ENCODE assay signal across 9 mouse cellular contexts in the genomic region with DNA sequence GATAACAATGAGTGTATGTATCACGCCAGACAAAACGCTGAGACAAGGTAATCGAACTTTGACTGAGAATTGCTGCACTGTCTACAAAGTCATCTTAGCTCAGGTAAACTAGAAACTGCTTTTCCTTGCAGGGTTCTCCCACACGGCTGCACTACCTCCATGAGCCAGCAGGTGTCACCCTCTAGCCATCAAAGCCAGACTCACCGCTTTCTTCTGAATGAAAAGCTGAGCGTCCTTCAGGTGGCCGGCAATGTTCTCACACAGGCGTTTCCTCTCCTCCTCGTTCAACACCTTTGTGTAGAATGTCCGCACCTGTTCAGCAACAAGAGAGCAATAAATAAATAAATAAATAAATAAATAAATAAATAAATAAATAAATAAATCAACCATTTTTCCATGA. TPM values are rescaled to one million over a fixed set of nuclear protein-coding genes. Genes with fewer than 3 reads are reported as not detected.
DNase-seq lines count a peak whose midpoint lies in the region; ATAC-seq and TF ChIP-seq lines count a peak whose summit lies in the region.
"Had no signal": no experiment of that assay in that cellular context is flagged by ENCODE, and none has a peak within 500 bp of the region (broad histone marks: within the 10 kb centered on the region; RNA-seq: fewer than 3 reads in every experiment).

No protein-coding gene starts in this region.

- peaks cover 50% of the 10 kb centered on the region for H3K36me3 ChIP-seq in hindbrain, postnatal 0 days (ENCODE audit: insufficient read depth, low read length)

- WGBS in cerebellum, adult 2 months: 24% methylated on average over 10 of the region's 10 CpGs
- WGBS in hindbrain, postnatal 0 days: 22% methylated on average over 10 of the region's 10 CpGs

- no peak overlapping the region for H3K27ac ChIP-seq in cerebellum, adult 2 months (ENCODE audit: insufficient read depth, low read length)
- H3K27ac ChIP-seq in hindbrain, postnatal 0 days: no peak overlapping the region
- H3K27ac ChIP-seq: lung, embryonic 15.5 days had no signal

- CTCF ChIA-PET in Patski (lab: Charles Lee): interaction anchor here (0.6 to 4.8 kb wide), 25 partner anchors 9 to 372 kb away, joined by 3 to 99 read pairs (median 4); a partner anchor contains a TSS

- TF ChIP-seq CTCF in Patski (IDR thresholded peaks at IDR 0.05): peak; percentile 96
- peak; percentile 99 for TF ChIP-seq CTCF in cerebellum, adult 2 months (IDR thresholded peaks at IDR 0.05; ENCODE audit: borderline replicate concordance, insufficient read depth, low read depth, low read length)
- peak; percentile 96 for TF ChIP-seq CTCF in hindbrain, postnatal 0 days (IDR thresholded peaks at IDR 0.05; ENCODE audit: low read depth)

- no peak for TF ChIP-seq POLR2A in cerebellum, adult 2 months (IDR thresholded peaks at IDR 0.05; ENCODE audit: borderline replicate concordance, insufficient read depth, low read length)

- ATAC-seq in Patski: no peak
- ATAC-seq in hindbrain, postnatal 0 days: peak; percentile 75
- peak; percentile 53 for ATAC-seq in megakaryocyte-erythroid progenitor cell, adult 5-6 weeks (replicated peaks; ENCODE audit: low FRiP score, low TSS enrichment, poor library complexity, severe bottlenecking)

- POLR2A ChIA-PET in Patski (lab: Charles Lee): no interaction called here

- DNase-seq in Patski (ENCODE audit: low read depth, low spot score): peak; percentile 15
- peak; percentile 74 to 88 for DNase-seq in cerebellum, adult 2 months
- DNase-seq in frontal cortex, adult 2 months (ENCODE audit: extremely low spot score in 1 of 2, low spot score in 1 of 2): peak; percentile 73 to 95
- DNase-seq in hindbrain, postnatal 0 days (ENCODE audit: low spot score): peak; percentile 90
- DNase-seq in layer of hippocampus, postnatal 36 days: peak; percentile 77 to 82
- DNase-seq in right cerebral cortex, postnatal 10 days (ENCODE audit: low spot score in 2 of 2): peak; percentile 84 to 92
- peak; percentile 84 for DNase-seq in urinary bladder, postnatal 14 days (ENCODE audit: low spot score)

- in situ Hi-C loops in Patski (cut with MboI; ENCODE audit: low pct_unique_long_range_greater_than_20kb): loop anchor here (5.0 kb wide), 1 partner anchor 91 kb away; no protein-coding TSS in a partner anchor

- H3K4me2 ChIP-seq in hindbrain, postnatal 0 days (ENCODE audit: low read depth, low read length): no peak overlapping the region
- H3K4me2 ChIP-seq: lung, embryonic 15.5 days had no signal

- H3K9ac ChIP-seq in hindbrain, postnatal 0 days (replicated peaks; ENCODE audit: low read length): no peak overlapping the region
- H3K9ac ChIP-seq: lung, embryonic 15.5 days had no signal

- H3K9me3 ChIP-seq in hindbrain, postnatal 0 days (ENCODE audit: low read length): no peaks in the 10 kb centered on the region
- H3K9me3 ChIP-seq: lung, embryonic 15.5 days had no signal

- no peak overlapping the region for H3K4me3 ChIP-seq in cerebellum, adult 2 months (replicated peaks; ENCODE audit: insufficient read depth, low read depth, low read length)
- no peak overlapping the region for H3K4me3 ChIP-seq in hindbrain, postnatal 0 days (ENCODE audit: low read length)
- H3K4me3 ChIP-seq: lung, embryonic 15.5 days had no signal

- no peaks in the 10 kb centered on the region for H3K4me1 ChIP-seq in cerebellum, adult 2 months (ENCODE audit: control insufficient read depth, insufficient read depth, low read length)
- no peaks in the 10 kb centered on the region for H3K4me1 ChIP-seq in hindbrain, postnatal 0 days (ENCODE audit: insufficient read depth, low read length)

- no peaks in the 10 kb centered on the region for H3K27me3 ChIP-seq in Patski
- H3K27me3 ChIP-seq in cerebellum, adult 2 months (ENCODE audit: control insufficient read depth, insufficient read depth, low read length): no peaks in the 10 kb centered on the region
- no peaks in the 10 kb centered on the region for H3K27me3 ChIP-seq in hindbrain, postnatal 0 days (ENCODE audit: insufficient read depth, low read length)
- H3K27me3 ChIP-seq: lung, embryonic 15.5 days had no signal

RNA-seq across cellular contexts. Expression of a gene that starts 28.3 kb away (rescaled TPM):
- 64.3 TPM for polyA plus RNA-seq in Patski (2021)
- polyA plus RNA-seq in cerebellum, adult 2 months (2012; rRNA removed): 47.6 and 49.1 TPM in 2 replicates
- 41.8 and 42.7 TPM in 2 replicates for polyA plus RNA-seq in frontal cortex, adult 2 months (2012; rRNA removed)
- total RNA-seq in hindbrain, postnatal 0 days (2014; rRNA removed): 112 and 116 TPM in 2 replicates
- 58.5 and 71.4 TPM in 2 replicates for polyA plus RNA-seq in hindbrain, postnatal 0 days (2015; fragmentation: Nextera tagmentation; extraction: Ambion mirVana)
- 10 to 100 TPM; 50.4 to 60.1 TPM for total RNA-seq in layer of hippocampus, postnatal 36 days (2021)
- 79.6 and 84.5 TPM in 2 replicates for total RNA-seq in megakaryocyte-erythroid progenitor cell, adult 5-6 weeks (2014; fragmentation: Nextera tagmentation)
- total RNA-seq in megakaryocyte-erythroid progenitor cell, adult 5-6 weeks (2017): 45.0 and 46.0 TPM in 2 replicates

RNA-seq across cellular contexts. Expression of a gene that starts 45.2 kb away (rescaled TPM):
- polyA plus RNA-seq in Patski (2021): not detected
- polyA plus RNA-seq in cerebellum, adult 2 months (2012; rRNA removed): 0.48 and 0.92 TPM in 2 replicates
- 0.54 and 0.78 TPM in 2 replicates for polyA plus RNA-seq in frontal cortex, adult 2 months (2012; rRNA removed)
- 0.07 TPM in 1 of 2 replicates, not detected in the other for total RNA-seq in hindbrain, postnatal 0 days (2014; rRNA removed)
- polyA plus RNA-seq in hindbrain, postnatal 0 days (2015; fragmentation: Nextera tagmentation; extraction: Ambion mirVana): not detected in 2 replicates
- total RNA-seq in layer of hippocampus, postnatal 36 days (2021): 1 to 10 TPM; 1.2 TPM
- not detected in 2 replicates for total RNA-seq in megakaryocyte-erythroid progenitor cell, adult 5-6 weeks (2014; fragmentation: Nextera tagmentation)
- not detected in 2 replicates for total RNA-seq in megakaryocyte-erythroid progenitor cell, adult 5-6 weeks (2017)

Comparison
In these comparisons a context has a peak if more than half of its experiments do, and no peak if none do; other contexts are left out.
1. DNase-seq: peak in every context shown above with its lines; median percentile 90 in hindbrain, postnatal 0 days; 88 in right cerebral cortex, postnatal 10 days; 84 in frontal cortex, adult 2 months; 84 in urinary bladder, postnatal 14 days; 81 in cerebellum, adult 2 months; 80 in layer of hippocampus, postnatal 36 days; 15 in Patski.